Mouse (Mus musculus) cerebellum, postnatal 10 days (tissue): ENCODE measurements around the gene Crygs.
A peak's percentile ranks its signal among the peaks of the same experiment; 100 is the strongest.

ENCODE experiments used
- DNase-seq, 2 experiments: peaks; one replicate each; pipeline ENCODE4 v3.0.0; 2021; ENCODE audit warnings: mixed read lengths in 2 of 2

The Crygs gene

GRCm38 (mm10) chr16:22811477-22811876 is at the start of gene Crygs:
TSS of gene Crygs (minus strand) at chr16:22811577.
- DNase-seq, result no peak

- DNase-seq, result peak; percentile 98 to 99
Measured at GRCm38 (mm10) chr16:22857431-22858113, 46.2 kb upstream of the Crygs start, which contains the start of the genes Tbccd1 and Dnajb11. TSS of gene Tbccd1 (minus strand) at chr16:22857669. TSS of gene Dnajb11 (plus strand) at chr16:22857845.

DNA sequence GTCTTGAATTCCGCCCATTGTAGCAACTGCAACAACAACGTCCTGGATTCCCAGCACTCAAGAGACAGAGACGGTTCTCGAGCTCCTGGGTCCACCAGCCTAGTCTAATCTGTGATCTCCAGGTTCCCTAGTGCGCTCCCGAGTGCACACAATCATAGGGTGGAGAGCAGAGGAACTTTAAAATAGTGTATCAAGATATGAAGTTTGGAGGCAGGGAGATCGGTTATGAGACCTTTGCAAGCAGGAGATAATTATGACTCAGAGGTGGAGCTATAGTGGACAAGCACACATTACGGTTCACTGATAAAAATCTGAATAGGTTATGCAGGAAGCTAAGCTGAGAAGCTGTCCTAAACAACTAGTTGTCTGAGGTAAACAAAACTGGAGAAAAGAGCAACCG is 45.4 kb upstream of the Crygs start:
- no peak for DNase-seq

DNA sequence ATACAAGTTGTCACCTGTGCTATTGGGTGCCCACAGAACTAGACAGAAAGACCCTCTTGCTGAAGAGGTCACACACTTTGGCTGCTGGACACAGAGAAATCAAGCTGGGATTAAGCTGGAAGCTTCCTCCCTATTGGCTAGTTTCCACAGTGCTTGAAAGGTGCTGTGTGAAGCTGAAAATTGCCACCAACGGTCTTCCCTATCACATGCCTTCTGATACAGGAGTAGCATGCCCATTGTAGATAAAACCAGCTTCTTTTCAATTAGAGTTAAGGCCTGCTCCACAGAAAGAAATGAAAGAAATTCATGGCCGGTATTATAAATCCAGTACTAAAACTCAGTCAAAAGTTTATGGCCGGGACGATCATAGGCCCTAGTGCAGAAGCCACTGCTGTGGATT is 41.3 kb upstream of the Crygs start:
- DNase-seq, result no peak

DNA sequence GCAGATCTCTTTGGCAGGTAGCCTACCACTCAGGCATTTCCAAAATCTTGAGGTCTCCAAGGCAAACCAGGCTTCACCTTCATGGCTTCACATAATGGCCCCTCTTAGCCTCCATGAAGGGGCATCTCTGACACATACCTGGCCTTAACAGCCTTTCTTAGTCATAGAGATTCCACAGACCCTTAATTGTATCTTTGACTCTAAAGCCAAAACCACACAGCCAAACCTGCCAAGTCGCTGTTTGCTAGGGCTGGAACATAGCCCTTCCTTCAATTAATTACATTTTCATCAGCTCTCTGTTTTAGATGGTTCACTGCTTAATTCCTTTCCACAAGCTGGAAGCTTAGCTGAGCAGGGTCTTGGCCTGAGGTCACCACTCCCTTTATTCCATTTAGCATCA is 37.0 kb upstream of the Crygs start:
- no peak for DNase-seq

GRCm38 (mm10) chr16:22847686-22848085 is 36.3 kb upstream of the Crygs start:
- no peak for DNase-seq

GRCm38 (mm10) chr16:22845481-22845880 is 34.1 kb upstream of the Crygs start:
- peak in 1 of 2 experiments; percentile 6 for DNase-seq

GRCm38 (mm10) chr16:22844834-22845233 is 33.5 kb upstream of the Crygs start:
- DNase-seq, result no peak

DNA sequence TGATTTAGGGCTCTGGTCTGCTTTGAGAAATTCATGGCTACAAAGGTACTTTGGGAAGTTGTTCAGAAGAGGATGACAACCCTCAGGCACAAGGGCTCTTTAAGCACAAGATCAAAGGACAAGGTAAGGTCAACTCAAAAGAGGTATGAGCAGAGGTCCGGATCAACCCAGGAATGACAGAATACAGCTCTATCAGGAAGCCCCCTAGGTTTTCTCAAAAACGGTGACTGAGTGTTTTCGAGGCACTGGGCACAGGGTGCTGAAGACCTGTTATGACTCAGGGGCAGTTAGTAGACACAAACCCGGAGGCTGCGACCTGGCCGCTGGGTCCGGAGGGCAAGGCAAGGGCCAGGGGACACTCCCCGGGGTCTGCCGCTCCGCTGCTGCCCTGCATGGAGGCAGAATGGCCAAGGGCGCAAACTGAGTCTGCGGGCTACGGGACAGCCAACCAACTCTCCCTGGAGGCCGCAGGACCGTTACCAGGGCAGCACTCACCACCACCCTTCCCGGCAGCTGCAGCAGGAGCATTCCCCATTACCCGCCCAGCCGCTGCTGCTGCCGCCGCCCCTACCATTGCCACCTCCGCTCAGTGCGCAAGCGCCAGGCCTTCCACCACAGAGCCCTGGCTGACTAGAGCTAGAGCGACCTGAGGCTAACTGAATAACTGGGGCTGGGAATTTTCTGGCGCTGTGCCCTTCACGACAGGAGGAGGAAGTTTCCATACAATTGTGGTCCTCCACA is 32.9 kb upstream of the Crygs start:
- DNase-seq, result peak; percentile 89 to 92

DNA sequence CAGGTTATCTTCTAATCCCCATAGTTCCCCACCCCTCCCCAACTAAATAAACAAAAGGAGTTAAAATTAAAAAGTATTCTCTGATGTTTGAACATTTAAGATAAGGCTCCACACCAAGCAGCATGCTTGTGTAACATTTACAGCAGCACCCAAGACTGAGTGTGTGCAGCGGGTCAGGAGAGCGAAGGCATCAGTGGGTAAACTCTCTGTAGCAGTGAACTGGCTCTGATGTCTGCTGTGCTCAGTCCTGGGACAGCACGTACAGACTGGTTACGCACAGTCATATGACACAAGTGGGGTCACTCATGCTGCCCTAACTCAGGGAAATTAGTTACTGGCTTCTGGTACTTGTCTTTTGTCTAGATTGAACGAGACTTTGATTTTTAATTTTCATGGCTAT is 31.5 kb upstream of the Crygs start:
- no peak for DNase-seq

- no peak for DNase-seq
Measured at GRCm38 (mm10) chr16:22839146-22839857, 27.9 kb upstream of the Crygs start.

DNA sequence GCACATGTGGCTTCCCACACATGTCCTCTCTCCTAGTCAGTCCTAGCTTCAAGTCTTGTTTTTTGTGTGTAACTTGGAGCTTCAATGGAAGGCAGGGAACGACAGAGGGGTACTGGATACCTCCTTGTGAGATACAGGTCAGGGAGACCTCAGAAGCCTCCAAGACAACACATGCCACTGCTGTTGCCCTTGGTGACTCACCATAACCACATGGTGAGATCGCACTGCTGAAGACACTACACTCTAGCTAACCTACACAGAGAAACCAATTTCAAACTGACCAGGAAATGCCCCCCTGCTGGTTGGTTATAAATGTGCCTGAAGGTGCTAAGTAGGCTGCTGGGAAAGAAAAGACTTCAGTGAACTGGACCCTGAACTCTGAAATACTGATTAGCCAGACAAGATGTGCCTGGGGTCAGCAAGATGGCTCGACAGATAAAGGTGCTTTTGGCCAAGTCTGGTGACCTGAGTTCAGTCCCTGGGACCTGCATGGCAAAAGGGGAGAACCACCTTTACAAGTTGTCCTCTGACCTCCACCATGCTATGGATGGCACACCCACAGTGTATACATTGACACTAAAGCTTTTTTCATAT is 21.7 kb upstream of the Crygs start:
- no peak for DNase-seq

GRCm38 (mm10) chr16:22820731-22821130 is 9.4 kb upstream of the Crygs start:
- peak; percentile 34 to 37 for DNase-seq

DNA sequence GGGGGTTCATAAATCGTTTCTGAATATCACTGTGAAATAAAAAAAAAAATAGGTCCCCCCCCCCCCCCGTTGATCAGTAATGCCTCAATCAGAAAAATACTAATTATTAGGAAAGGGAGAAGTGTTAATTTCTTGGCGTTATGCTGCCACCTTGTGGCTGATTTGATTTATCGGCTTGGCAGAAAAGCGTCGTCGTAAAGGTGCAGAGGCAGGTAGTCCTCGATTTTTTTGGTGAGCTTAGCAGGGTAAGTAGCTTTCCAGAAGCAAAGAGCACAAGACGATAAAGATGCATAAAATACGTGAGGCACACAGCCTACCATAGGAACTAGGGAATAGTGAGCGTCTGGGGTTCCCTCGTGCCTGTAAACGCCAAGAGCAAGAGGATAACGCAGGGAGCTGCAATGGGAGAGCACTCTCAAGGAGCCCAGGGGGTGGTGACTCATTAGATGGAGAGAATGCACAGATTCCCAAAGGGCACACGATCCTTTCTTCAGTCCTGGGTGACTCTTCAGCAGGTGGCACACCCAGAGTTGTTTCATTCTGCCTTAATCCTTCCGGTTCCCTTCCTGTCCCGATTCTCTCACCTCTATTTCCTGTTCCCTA is 3.8 kb downstream of the Crygs start:
- peak; percentile 82 to 88 for DNase-seq

- no peak for DNase-seq
Measured at GRCm38 (mm10) chr16:22802786-22803185, 8.6 kb downstream of the Crygs start.

DNA sequence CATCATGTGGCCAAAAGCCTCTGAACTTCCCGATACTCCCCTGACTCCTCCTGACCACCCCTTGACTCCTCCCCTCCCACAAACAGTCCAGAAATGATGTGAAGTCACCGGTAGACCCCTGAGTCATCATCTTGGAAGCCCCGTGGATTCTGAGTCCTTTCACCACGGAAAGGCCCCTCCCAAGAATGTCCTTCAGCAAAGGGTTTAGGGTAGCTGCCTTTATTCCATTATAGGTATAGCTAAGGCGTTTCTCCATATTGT is 10.6 kb downstream of the Crygs start:
- DNase-seq, result no peak

GRCm38 (mm10) chr16:22800026-22800848 is 11.1 kb downstream of the Crygs start:
- peak in 1 of 2 experiments; percentile 40 for DNase-seq

GRCm38 (mm10) chr16:22798520-22798919 is 12.9 kb downstream of the Crygs start:
- no peak for DNase-seq

DNA sequence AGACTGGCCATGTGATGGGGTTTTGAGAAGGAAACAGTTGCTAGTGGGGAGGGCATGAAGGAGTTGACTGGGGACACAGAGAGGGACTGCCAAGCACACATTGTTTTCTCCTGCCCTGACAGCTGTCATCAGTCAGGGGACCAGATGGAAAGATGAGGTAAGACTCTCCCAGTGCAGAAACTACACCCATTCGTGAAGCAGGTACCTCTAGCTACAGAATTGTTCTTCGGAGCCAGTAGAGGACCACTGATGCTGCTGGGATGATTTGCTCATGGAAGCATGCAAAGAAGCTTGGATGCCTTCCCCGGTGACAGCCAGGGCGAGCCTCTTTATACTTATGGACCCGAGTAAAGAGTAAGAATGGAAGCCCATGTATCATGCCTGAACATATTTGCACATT is 13.9 kb downstream of the Crygs start:
- DNase-seq, result peak; percentile 61 to 68

- peak; percentile 33 to 34 for DNase-seq
Measured at GRCm38 (mm10) chr16:22795497-22795896, 15.9 kb downstream of the Crygs start.

GRCm38 (mm10) chr16:22791235-22791634 is 20.1 kb downstream of the Crygs start:
- peak in 1 of 2 experiments; percentile 33 for DNase-seq

- peak; percentile 80 to 90 for DNase-seq
Measured at GRCm38 (mm10) chr16:22789908-22790367, 21.4 kb downstream of the Crygs start.
